Mouse (Mus musculus) heart, adult 2 months (tissue): ENCODE results near the gene Rcn2.

Source experiments
- CTCF ChIP-seq: fragments of 200-600 bp; IDR thresholded peaks from 2 replicates; pipeline ENCODE4 v1.8.1; 2022; ENCODE audit warnings: antibody characterized with exemption, mild to moderate bottlenecking, moderate library complexity
- POLR2A ChIP-seq: fragments of 200-500 bp; IDR thresholded peaks from 2 replicates; pipeline ENCODE4 v1.6.1; 2011; ENCODE audit warnings: mild to moderate bottlenecking, low read depth, low read length, control low read depth; ENCODE audit not compliant: insufficient read depth

- TF ChIP-seq CTCF (no peak), POLR2A (no peak)
Observed at GRCm38 (mm10) chr9:56042181-56042621, 556 bp downstream of the Rcn2 start.
